Mouse (Mus musculus): ENCODE results near the gene Osbpl9. TPM values are rescaled to one million over a fixed set of nuclear protein-coding genes. Genes with fewer than 3 reads are reported as not detected.

Osbpl9 gene
- total RNA-seq, 1 experiment from 2014 or later, result 61.4 TPM

GRCm38 (mm10) chr4:109143091-109143490, 59.0 kb downstream of the Osbpl9 start:
- ATAC-seq (replicated peaks; ENCODE audit: low read depth, poor library complexity, severe bottlenecking), result no peak

DNA sequence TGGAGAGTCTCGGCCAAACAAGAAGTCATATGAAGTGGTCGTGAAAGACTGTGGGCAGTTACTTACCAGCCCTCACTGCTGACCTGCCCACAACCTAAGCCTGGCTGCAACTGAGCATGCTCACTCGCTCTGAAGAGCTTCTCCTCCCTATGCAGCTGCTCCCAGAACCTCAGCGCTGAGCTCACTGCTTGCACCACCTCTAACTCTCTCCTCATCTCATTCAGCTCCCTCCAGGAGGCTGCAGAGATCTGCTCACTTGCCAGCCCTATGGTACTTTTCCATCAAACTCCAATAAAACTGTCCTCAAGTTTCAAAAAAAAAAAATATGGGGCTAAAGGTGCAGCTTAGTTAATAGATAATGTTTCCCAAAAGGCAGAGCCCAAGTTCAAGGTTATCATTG, 63.5 kb downstream of the Osbpl9 start:
- no peak for ATAC-seq (replicated peaks; ENCODE audit: low read depth, poor library complexity, severe bottlenecking)

DNA sequence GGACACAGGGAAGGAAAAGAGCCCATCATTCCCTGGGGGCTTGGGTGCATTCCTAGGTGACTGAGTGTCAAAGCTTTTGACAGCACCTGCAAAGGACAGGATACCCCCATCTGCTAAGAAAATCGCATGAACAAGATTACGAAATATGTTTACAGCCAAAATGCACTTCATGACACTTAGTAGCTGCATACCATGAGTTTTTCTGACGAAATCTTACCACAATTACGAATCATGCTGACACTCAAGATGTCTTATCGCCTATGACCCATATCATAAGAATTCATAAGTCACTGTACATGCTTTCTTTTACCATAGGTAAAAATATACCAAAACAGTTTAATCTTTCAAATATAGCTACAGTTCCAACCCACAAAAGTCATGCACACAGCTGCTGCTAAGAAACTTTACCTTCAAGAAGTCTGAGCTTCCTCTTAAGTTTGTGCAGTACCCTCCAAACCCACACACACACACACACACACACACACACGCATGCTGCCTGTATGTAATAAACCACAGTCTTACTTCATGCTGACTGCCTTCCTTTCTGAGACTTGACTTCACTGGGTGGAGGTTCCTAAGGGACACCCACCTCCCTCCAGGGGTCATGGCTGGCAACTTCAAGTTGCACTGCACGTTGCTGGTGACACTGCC, 65.5 kb downstream of the Osbpl9 start:
- ATAC-seq (replicated peaks; ENCODE audit: low read depth, poor library complexity, severe bottlenecking), result peak; percentile 98

GRCm38 (mm10) chr4:109134955-109135354, 67.1 kb downstream of the Osbpl9 start:
- no peak for ATAC-seq (replicated peaks; ENCODE audit: low read depth, poor library complexity, severe bottlenecking)

GRCm38 (mm10) chr4:109131256-109131872, 70.7 kb downstream of the Osbpl9 start:
- no peak for ATAC-seq (replicated peaks; ENCODE audit: low read depth, poor library complexity, severe bottlenecking)

DNA sequence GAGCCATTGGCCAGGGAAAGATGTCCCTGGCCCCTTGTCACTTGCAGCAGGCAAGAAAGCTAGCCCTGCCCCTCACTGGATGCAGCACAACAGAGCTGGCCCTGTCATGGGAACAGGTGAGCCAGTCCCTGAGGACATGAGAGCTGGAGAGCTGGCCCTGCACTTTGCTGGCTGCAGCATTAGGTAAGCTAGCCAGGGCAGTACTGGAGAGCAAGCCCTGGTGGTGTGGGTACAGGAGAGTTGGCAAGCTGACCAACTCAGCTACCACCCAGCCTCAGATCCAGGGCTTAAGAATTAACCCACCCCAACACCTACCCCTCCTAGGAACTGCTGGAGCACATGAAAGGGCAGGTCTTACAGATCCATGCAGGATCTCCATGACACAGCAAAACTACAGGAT, 73.1 kb downstream of the Osbpl9 start:
- no peak for ATAC-seq (replicated peaks; ENCODE audit: low read depth, poor library complexity, severe bottlenecking)

DNA sequence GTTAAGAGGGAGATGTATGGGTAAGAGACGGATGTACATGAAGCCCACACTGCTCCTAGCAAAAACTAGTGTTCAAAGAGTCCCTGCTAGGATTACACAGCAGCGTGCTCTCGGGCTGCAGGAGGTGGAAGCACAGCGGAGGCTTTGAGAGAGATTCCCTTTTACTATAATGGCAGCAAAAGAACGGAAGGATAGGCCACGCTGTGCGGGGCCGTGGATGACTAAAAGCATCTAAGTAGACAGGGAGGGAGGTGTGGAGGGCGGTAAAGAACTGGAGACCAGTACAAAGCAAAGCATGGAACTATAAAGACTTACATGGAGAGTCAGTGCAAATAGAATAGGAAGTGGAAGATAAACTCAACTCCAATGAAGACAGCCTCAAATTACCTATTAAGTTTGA, 74.1 kb downstream of the Osbpl9 start:
- no peak for ATAC-seq (replicated peaks; ENCODE audit: low read depth, poor library complexity, severe bottlenecking)

GRCm38 (mm10) chr4:109126834-109127564, 75.1 kb downstream of the Osbpl9 start:
- ATAC-seq (replicated peaks; ENCODE audit: low read depth, poor library complexity, severe bottlenecking), result no peak

DNA sequence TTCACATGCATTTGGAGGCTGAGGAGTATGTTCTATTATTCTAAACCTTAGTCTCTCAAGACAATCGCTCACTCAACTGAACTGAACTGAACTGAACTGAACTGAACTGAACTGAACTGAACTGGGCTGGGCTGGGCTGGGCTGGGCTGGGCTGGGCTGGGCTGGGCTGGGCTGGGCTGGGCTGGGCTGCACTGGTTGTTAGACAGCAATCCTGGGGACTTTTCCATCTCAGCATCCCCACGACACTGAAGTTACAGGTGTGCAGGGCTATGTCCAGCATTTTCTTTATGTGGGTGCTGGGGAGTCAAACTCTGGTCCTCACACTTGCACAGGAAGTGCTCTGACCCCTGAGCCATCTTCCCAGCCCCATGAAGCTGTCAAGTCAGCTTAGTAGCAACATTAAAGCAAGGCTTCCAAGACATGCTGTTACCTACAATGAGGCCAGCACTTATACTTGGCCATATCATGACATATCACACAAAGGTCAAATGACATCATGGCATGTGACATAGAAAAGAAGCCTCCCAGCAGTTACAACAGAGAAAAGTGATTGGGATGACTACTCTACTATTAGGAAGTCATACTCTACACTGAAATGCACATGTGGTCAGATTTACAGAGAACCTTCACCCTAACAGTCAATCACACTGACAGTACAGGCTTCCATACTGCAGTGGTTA, 76.2 kb downstream of the Osbpl9 start:
- no peak for ATAC-seq (replicated peaks; ENCODE audit: low read depth, poor library complexity, severe bottlenecking)

DNA sequence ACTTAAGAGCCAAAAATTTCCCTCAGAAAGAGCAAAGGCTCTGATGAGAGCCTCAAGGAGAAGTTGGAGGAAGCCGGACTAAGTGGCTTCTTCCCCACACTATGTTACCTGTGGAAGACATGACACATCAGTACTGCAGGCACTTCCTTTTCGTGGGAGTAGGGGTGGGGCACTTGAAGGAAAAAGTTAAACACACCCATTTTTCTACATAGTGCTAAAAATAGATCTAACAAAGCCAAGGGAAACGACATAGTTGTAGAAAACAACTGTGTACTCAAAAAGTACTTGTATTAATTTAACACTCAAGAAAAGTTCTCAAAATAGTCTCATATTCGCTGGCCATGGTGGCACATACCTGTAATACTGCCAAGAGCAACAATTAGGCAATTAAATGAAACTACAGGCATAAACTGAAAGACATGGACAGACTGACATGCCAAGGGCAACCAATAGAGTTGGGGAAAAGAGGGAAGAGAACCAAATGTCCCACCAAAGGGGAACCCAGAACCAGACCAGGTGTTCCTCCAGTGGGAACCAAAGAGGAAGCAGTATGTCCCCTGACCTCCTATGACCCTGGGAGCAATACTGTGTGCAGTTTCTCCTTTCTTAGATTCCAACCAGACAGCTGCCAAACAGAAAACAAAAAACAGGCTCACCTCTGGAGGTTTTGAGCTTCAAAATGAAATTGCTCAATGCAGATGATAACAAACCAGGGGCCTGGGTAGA, 79.1 kb downstream of the Osbpl9 start:
- 0 out of 2 replicates have a peak, but pooled peaks have one; percentile 28 for ATAC-seq (replicated peaks; ENCODE audit: low read depth, poor library complexity, severe bottlenecking)

DNA sequence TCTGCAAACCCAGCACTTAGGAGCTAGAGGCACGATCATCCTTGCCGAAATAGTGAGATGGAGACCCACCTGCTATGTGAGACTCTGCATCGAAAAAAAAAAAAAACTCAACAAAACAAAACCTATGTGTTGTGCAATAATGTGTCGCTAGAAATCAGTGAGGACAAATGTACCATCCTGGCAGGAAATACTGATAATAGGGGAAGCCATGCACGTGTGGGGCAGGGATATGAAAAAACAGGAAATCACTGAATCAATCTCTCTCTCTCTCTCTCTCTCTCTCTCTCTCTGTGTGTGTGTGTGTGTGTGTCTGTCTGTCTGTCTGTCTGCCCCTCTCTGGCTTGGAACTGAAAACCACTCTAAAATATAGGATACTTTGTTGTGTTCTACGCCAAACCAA, 81.3 kb downstream of the Osbpl9 start:
- ATAC-seq (replicated peaks; ENCODE audit: low read depth, poor library complexity, severe bottlenecking), result peak; percentile 23

- 0 out of 2 replicates have a peak, but pooled peaks have one; percentile 16 for ATAC-seq (replicated peaks; ENCODE audit: low read depth, poor library complexity, severe bottlenecking)
Measured at GRCm38 (mm10) chr4:109119641-109120125, 82.4 kb downstream of the Osbpl9 start.

GRCm38 (mm10) chr4:109118327-109118659, 83.8 kb downstream of the Osbpl9 start:
- no peak for ATAC-seq (replicated peaks; ENCODE audit: low read depth, poor library complexity, severe bottlenecking)

DNA sequence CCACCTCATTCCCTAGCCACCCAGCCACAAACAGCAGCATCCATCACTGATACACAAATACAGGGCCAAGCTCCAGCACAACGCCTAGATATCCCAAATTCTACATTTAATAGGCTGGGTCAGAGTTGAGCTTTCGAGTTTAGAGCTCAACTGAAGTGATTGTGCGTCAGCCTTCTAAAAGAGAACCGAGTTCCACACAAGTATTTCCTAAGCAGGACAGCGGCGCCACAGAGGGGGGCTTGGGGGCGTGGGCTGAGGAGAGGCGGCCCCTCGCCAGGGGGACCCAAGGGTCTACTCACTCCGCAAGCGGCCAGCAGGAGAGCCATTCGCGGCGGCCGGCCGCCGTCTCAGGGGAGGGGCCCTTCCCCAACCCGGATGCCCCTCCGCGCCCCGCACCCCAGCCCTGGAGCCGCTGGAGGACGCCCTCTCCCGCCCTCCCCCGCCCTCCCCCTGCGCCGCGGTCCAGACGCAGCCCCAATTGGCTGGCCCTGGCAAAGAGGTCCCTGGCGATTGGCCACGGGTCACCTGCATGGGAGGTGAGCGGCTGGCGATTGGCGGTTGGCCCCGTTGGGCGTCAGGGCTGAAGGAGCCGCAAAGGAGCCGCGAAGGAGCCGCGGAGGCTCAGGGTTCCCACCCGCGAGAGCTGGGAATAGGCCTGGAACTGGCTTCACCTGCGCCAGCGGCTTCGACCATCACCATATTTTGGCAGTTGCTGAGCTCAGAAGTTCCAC, 84.3 kb downstream of the Osbpl9 start:
- peak; percentile 90 for ATAC-seq (replicated peaks; ENCODE audit: low read depth, poor library complexity, severe bottlenecking)

DNA sequence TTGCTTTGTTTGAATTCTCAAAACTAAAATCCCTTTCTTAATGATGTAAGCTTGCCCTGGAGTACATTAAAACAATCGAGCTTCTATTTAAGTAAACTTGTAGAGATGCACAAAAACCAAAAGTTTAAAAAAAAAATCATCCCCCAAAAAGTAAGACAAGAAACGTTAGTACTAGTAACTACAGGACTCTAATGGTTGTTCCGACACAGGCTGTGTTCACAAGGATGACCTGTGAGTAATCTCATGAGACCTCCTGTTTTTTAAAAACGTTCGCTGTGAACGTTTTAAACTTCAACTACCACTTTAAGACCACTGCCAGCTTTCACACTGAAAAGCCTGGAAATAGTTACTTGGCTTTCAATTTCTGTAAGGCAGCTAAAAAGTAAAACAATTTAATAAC, 85.1 kb downstream of the Osbpl9 start:
- ATAC-seq (replicated peaks; ENCODE audit: low read depth, poor library complexity, severe bottlenecking), result no peak

- no peak for ATAC-seq (replicated peaks; ENCODE audit: low read depth, poor library complexity, severe bottlenecking)
Measured at GRCm38 (mm10) chr4:109116494-109116893, 85.6 kb downstream of the Osbpl9 start.

GRCm38 (mm10) chr4:109115742-109116141, 86.3 kb downstream of the Osbpl9 start:
- no peak for ATAC-seq (replicated peaks; ENCODE audit: low read depth, poor library complexity, severe bottlenecking)

- ATAC-seq (replicated peaks; ENCODE audit: low read depth, poor library complexity, severe bottlenecking), result no peak
Measured at GRCm38 (mm10) chr4:109114308-109114707, 87.8 kb downstream of the Osbpl9 start.

DNA sequence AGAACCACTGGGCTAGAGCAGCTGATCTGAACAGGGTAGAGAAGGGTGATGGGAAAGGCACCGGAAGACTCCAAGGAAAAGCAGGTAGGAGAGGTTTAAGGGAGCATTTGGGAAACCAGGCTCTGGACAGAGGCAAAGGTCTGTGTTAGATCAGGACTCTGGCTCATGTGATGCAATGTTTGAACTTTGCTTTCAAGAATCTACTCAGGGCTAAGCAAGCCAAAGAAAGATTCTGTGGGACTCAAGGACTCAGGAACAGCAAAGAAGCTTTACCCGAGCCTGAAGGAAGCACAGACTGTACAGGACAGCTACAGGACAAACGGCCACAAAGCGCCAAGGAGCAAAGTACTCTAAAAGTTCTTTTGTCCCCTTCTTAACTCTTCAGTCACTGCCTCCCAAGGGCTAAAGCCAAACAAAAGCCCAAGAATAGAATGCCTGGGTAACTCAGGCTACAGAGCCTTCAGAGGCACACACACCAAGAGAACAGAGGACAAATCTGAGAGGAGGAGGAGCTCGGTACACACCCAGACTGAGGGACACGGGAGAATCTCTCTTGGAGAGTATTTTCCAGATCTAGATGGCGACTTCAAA, 89.1 kb downstream of the Osbpl9 start:
- ATAC-seq (replicated peaks; ENCODE audit: low read depth, poor library complexity, severe bottlenecking), result no peak
